Mouse (Mus musculus) kidney, embryonic 15.5 days (tissue): ENCODE results near the gene Il22ra1. TPM values are rescaled to one million over a fixed set of nuclear protein-coding genes. Genes with fewer than 3 reads are reported as not detected.

Experiments
- polyA plus RNA-seq: library from polyadenylated mRNA; unstranded; fragments of >200 nt; fragmentation: Nextera tagmentation; extraction: Ambion mirVana; gene quantifications from 2 replicates; pipeline ENCODE4 v1.2.1, GENCODE M21; 2015

The Il22ra1 gene
- polyA plus RNA-seq, 1 experiment from 2014 or later: 0.09 TPM

Other genes starting within 250 kb of the Il22ra1 start
- 0.60 and 0.65 TPM in 2 replicates for gene Stpg1, start 233.4 kb upstream of the Il22ra1 start, polyA plus RNA-seq
- gene Nipal3, start 233.1 kb upstream of the Il22ra1 start, polyA plus RNA-seq: 4.9 and 6.2 TPM in 2 replicates
- 2.0 and 3.4 TPM in 2 replicates for gene Grhl3, start 154.5 kb upstream of the Il22ra1 start, polyA plus RNA-seq
- gene Ifnlr1, start 41.9 kb upstream of the Il22ra1 start, polyA plus RNA-seq: 1.1 TPM in 2 replicates
- 1.1 and 1.7 TPM in 2 replicates for gene Myom3, start 31.5 kb downstream of the Il22ra1 start, polyA plus RNA-seq
- gene Srsf10, start 127.6 kb downstream of the Il22ra1 start, polyA plus RNA-seq: 268 and 279 TPM in 2 replicates
- 194 and 213 TPM in 2 replicates for gene Pnrc2, start 145.7 kb downstream of the Il22ra1 start, polyA plus RNA-seq
- 0.64 and 0.95 TPM in 2 replicates for gene Cnr2, start 167.2 kb downstream of the Il22ra1 start, polyA plus RNA-seq
- gene Fuca1, start 192.6 kb downstream of the Il22ra1 start, polyA plus RNA-seq: 70.1 and 71.8 TPM in 2 replicates
- gene Hmgcl, start 218.3 kb downstream of the Il22ra1 start, polyA plus RNA-seq: 77.2 and 80.2 TPM in 2 replicates
- gene Gale, start 235.6 kb downstream of the Il22ra1 start, polyA plus RNA-seq: 35.2 and 36.7 TPM in 2 replicates
- 120 and 131 TPM in 2 replicates for gene Lypla2, start 244.5 kb downstream of the Il22ra1 start, polyA plus RNA-seq